Mouse (Mus musculus) G1E (cell line): ENCODE data around the gene Cacng7. TPM values are rescaled to one million over a fixed set of nuclear protein-coding genes. Genes with fewer than 3 reads are reported as not detected.

Experiments
- ATAC-seq: 2 replicates; pipeline ENCODE4 v1.8.0; 2016; ENCODE audit warnings: mild to moderate bottlenecking; ENCODE audit not compliant: insufficient number of reproducible peaks, poor library complexity, low FRiP score, severe bottlenecking; ENCODE audit errors: extremely low read depth
- DNase-seq: peaks from one replicate; pipeline ENCODE4 v3.0.0; 2012; ENCODE audit warnings: low spot score
- H3K27me3 ChIP-seq: 2 replicates; pipeline ENCODE4 v1.6.1; 2012; ENCODE audit warnings: mild to moderate bottlenecking, low read length, inconsistent platforms; ENCODE audit not compliant: insufficient read depth
- H3K36me3 ChIP-seq: replicated peaks from 2 replicates; pipeline ENCODE3; 2012; ENCODE audit warnings: mild to moderate bottlenecking, inconsistent platforms
- H3K4me1 ChIP-seq: 2 replicates; pipeline ENCODE4 v1.6.1; 2012; ENCODE audit warnings: low read depth, low read length, inconsistent platforms, mixed read lengths; ENCODE audit not compliant: insufficient read depth
- H3K4me3 ChIP-seq: 2 replicates; pipeline ENCODE4 v1.5.1; 2012; ENCODE audit warnings: low read depth, mild to moderate bottlenecking, inconsistent platforms, low read length, moderate library complexity, mixed read lengths
- H3K9me3 ChIP-seq: replicated peaks from 2 replicates; pipeline ENCODE4 v1.6.1; 2012; ENCODE audit warnings: inconsistent platforms
- CTCF ChIP-seq: IDR thresholded peaks from 2 replicates; pipeline ENCODE4 v1.5.1; 2012; ENCODE audit warnings: low read depth, low read length, inconsistent platforms, mixed read lengths
- GATA1 ChIP-seq: IDR thresholded peaks from 2 replicates; pipeline ENCODE4 v1.6.1; 2012; ENCODE audit warnings: borderline replicate concordance, low read length, inconsistent platforms, mixed read lengths
- GATA2 ChIP-seq: IDR thresholded peaks from 2 replicates; pipeline ENCODE4 v1.6.1; 2012; ENCODE audit warnings: low read depth, low read length, inconsistent platforms, borderline replicate concordance
- POLR2AphosphoS5 ChIP-seq: IDR thresholded peaks from 2 replicates; pipeline ENCODE4 v1.6.1; 2012; ENCODE audit warnings: low read depth, low read length, inconsistent platforms; ENCODE audit not compliant: insufficient replicate concordance
- TAL1 ChIP-seq: conservative IDR thresholded peaks from 2 replicates; pipeline ENCODE4 v1.6.1; 2012; ENCODE audit warnings: low read depth, low read length, inconsistent platforms, mixed read lengths
- polyA plus RNA-seq: library from polyadenylated mRNA; stranded (reverse); fragments of >175 nt; gene quantifications from 2 replicates; pipeline ENCODE4 v1.2.3, GENCODE M21; 2012
- total RNA-seq, 2 experiments: library from RNA; stranded (forward) in 1 of 2; stranded (reverse) in 1 of 2; fragments of 200-1000 nt in 1 of 2; fragments of >200 nt in 1 of 2; fragmentation: Nextera tagmentation in 1 of 2; gene quantifications; 2 replicates each; pipeline ENCODE4 v1.2.3; 2014 to 2017

Gene Cacng7
- total and polyA plus RNA-seq, 3 experiments: 0.22 TPM; not detected in 2

- DNase-seq: no peak
- no peak overlapping the region for H3K4me3 ChIP-seq
- TF ChIP-seq GATA1: no peak
- no peak for TF ChIP-seq CTCF
- no peak for TF ChIP-seq GATA2
- TF ChIP-seq POLR2AphosphoS5: no peak
- TF ChIP-seq TAL1: no peak
- H3K9me3 ChIP-seq: no peaks in the 10 kb centered on the region
- no peak for ATAC-seq
- H3K4me1 ChIP-seq: no peaks in the 10 kb centered on the region
- H3K27me3 ChIP-seq: no peaks in the 10 kb centered on the region
- no peaks in the 10 kb centered on the region for H3K36me3 ChIP-seq
Observed at GRCm38 (mm10) chr7:3338286-3338935, 5.7 kb downstream of the Cacng7 start.

GRCm38 (mm10) chr7:3339010-3339409 is 6.3 kb downstream of the Cacng7 start:
- no peak for ATAC-seq

GRCm38 (mm10) chr7:3343861-3344260 is 11.1 kb downstream of the Cacng7 start:
- no peaks in the 10 kb centered on the region for H3K36me3 ChIP-seq
- ATAC-seq (no peak), DNase-seq (no peak)
- TF ChIP-seq CTCF (no peak), POLR2AphosphoS5 (no peak), GATA2 (no peak), TAL1 (no peak), GATA1 (no peak)
- no peaks in the 10 kb centered on the region for H3K9me3 ChIP-seq
- no peaks in the 10 kb centered on the region for H3K27me3 ChIP-seq
- H3K4me3 ChIP-seq: no peak overlapping the region
- no peaks in the 10 kb centered on the region for H3K4me1 ChIP-seq

More at GRCm38 (mm10) chr7:3339010-3339409, 6.3 kb downstream of the Cacng7 start:
- no peak for TF ChIP-seq GATA2
- TF ChIP-seq CTCF: no peak
- TF ChIP-seq GATA1: no peak
- TF ChIP-seq TAL1: no peak
- TF ChIP-seq POLR2AphosphoS5: no peak
- Histone ChIP-seq H3K27me3 (no peaks in the 10 kb centered on the region), H3K4me3 (no peak overlapping the region), H3K4me1 (no peaks in the 10 kb centered on the region), H3K9me3 (no peaks in the 10 kb centered on the region), H3K36me3 (no peaks in the 10 kb centered on the region)
- DNase-seq: no peak

- Histone ChIP-seq H3K36me3 (no peaks in the 10 kb centered on the region), H3K4me1 (no peaks in the 10 kb centered on the region), H3K27me3 (no peaks in the 10 kb centered on the region), H3K4me3 (no peak overlapping the region), H3K9me3 (no peaks in the 10 kb centered on the region)
- DNase-seq (no peak), ATAC-seq (no peak)
- TF ChIP-seq CTCF: no peak
- TF ChIP-seq GATA1: no peak
- no peak for TF ChIP-seq GATA2
- no peak for TF ChIP-seq POLR2AphosphoS5
- TF ChIP-seq TAL1: no peak
Observed at GRCm38 (mm10) chr7:3345301-3345700, 12.5 kb downstream of the Cacng7 start.

GRCm38 (mm10) chr7:3347366-3348287 is 14.9 kb downstream of the Cacng7 start:
- Histone ChIP-seq H3K9me3 (peaks cover 7% of the 10 kb centered on the region), H3K36me3 (no peaks in the 10 kb centered on the region), H3K4me1 (no peaks in the 10 kb centered on the region), H3K27me3 (no peaks in the 10 kb centered on the region), H3K4me3 (no peak overlapping the region)
- no peak for ATAC-seq
- TF ChIP-seq CTCF (no peak), GATA1 (no peak), POLR2AphosphoS5 (no peak), TAL1 (no peak), GATA2 (no peak)
- DNase-seq: no peak

- ATAC-seq (no peak), DNase-seq (no peak)
- H3K27me3 ChIP-seq: no peaks in the 10 kb centered on the region
- no peak for TF ChIP-seq CTCF
- no peak overlapping the region for H3K4me3 ChIP-seq
- peaks cover 7% of the 10 kb centered on the region for H3K9me3 ChIP-seq
- H3K36me3 ChIP-seq: no peaks in the 10 kb centered on the region
- no peaks in the 10 kb centered on the region for H3K4me1 ChIP-seq
Observed at GRCm38 (mm10) chr7:3348326-3348725, 15.6 kb downstream of the Cacng7 start.
